Mouse (Mus musculus): ENCODE data around the gene Osgep. TPM values are rescaled to one million over a fixed set of nuclear protein-coding genes. Genes with fewer than 3 reads are reported as not detected.
"Not testable (repeated sequence)": the region's sequence is repeated elsewhere in the genome, so short reads cannot be mapped to it uniquely, and the experiment has no call there.

The Osgep gene
- total RNA-seq, 2 experiments from 2014 or later = 66.1 to 70.3 TPM

GRCm38 (mm10) chr14:50895985-50896746 lies 28.5 kb downstream of the Osgep start:
- peak; percentile 66 for DNase-seq (ENCODE audit: low spot score)
- intact Hi-C loops (cut with DNase I) = no loop called here

- DNase-seq (ENCODE audit: low spot score) = no peak
Measured at GRCm38 (mm10) chr14:50895407-50895806, 29.3 kb downstream of the Osgep start.

GRCm38 (mm10) chr14:50892541-50893459 lies 31.9 kb downstream of the Osgep start:
- intact Hi-C loops (cut with DNase I) = no loop called here
- DNase-seq (ENCODE audit: low spot score) = no peak

More at GRCm38 (mm10) chr14:50895407-50895806, 29.3 kb downstream of the Osgep start:
- intact Hi-C loops (cut with DNase I) = no loop called here

GRCm38 (mm10) chr14:50892091-50892490 lies 32.6 kb downstream of the Osgep start:
- intact Hi-C loops (cut with DNase I) = no loop called here
- no peak for DNase-seq (ENCODE audit: low spot score)

- DNase-seq (ENCODE audit: low spot score) = no peak
- intact Hi-C loops (cut with DNase I) = no loop called here
Measured at GRCm38 (mm10) chr14:50891621-50892020, 33.1 kb downstream of the Osgep start.

GRCm38 (mm10) chr14:50876236-50876950 lies 48.3 kb downstream of the Osgep start:
- DNase-seq (ENCODE audit: low spot score) = no peak
- intact Hi-C loops (cut with DNase I) = no loop called here

GRCm38 (mm10) chr14:50875591-50876230 lies 49.0 kb downstream of the Osgep start:
- DNase-seq (ENCODE audit: low spot score) = no peak
- intact Hi-C loops (cut with DNase I) = no loop called here

GRCm38 (mm10) chr14:50875175-50875574 lies 49.5 kb downstream of the Osgep start:
- intact Hi-C loops (cut with DNase I) = no loop called here

GRCm38 (mm10) chr14:50871284-50871683 lies 53.4 kb downstream of the Osgep start:
- intact Hi-C loops (cut with DNase I) = loop anchor here (5.0 kb wide), 1 partner anchor 51 kb away; the partner anchor contains the start of genes Apex1 and Osgep

More at GRCm38 (mm10) chr14:50875175-50875574, 49.5 kb downstream of the Osgep start:
- no peak for DNase-seq (ENCODE audit: low spot score)

GRCm38 (mm10) chr14:50870805-50871143 lies 53.9 kb downstream of the Osgep start:
- intact Hi-C loops (cut with DNase I) = loop anchor here (5.0 kb wide), 1 partner anchor 52 kb away; the partner anchor contains the start of genes Apex1 and Osgep
- DNase-seq (ENCODE audit: low spot score) = no peak

More at GRCm38 (mm10) chr14:50871284-50871683, 53.4 kb downstream of the Osgep start:
- no peak for DNase-seq (ENCODE audit: low spot score)

- intact Hi-C loops (cut with DNase I) = loop anchor here (5.0 kb wide), 1 partner anchor 52 kb away; the partner anchor contains the start of genes Apex1 and Osgep
- DNase-seq (ENCODE audit: low spot score) = peak; percentile 53
Measured at GRCm38 (mm10) chr14:50869889-50870804, 54.5 kb downstream of the Osgep start, which contains the start of gene Tep1. TSS of gene Tep1 (minus strand) at chr14:50870560.

GRCm38 (mm10) chr14:50868656-50869055 lies 56.0 kb downstream of the Osgep start:
- intact Hi-C loops (cut with DNase I) = no loop called here
- no peak for DNase-seq (ENCODE audit: low spot score)

GRCm38 (mm10) chr14:50868211-50868610 lies 56.5 kb downstream of the Osgep start:
- DNase-seq (ENCODE audit: low spot score) = no peak
- intact Hi-C loops (cut with DNase I) = no loop called here

- intact Hi-C loops (cut with DNase I) = no loop called here
Measured at GRCm38 (mm10) chr14:50866966-50867365, 57.7 kb downstream of the Osgep start.

GRCm38 (mm10) chr14:50865005-50865404 lies 59.7 kb downstream of the Osgep start:
- DNase-seq (ENCODE audit: low spot score); intact Hi-C loops (cut with DNase I): not testable (repeated sequence)

More at GRCm38 (mm10) chr14:50866966-50867365, 57.7 kb downstream of the Osgep start:
- DNase-seq (ENCODE audit: low spot score) = no peak

- intact Hi-C loops (cut with DNase I) = no loop called here
- DNase-seq (ENCODE audit: low spot score) = no peak
Measured at GRCm38 (mm10) chr14:50862641-50863040, 62.1 kb downstream of the Osgep start.

All from heart, postnatal 25 days (tissue).